Mouse (Mus musculus): Measurements from ENCODE around the gene Ctsa. TPM values are rescaled to one million over a fixed set of nuclear protein-coding genes. Genes with fewer than 3 reads are reported as not detected.

Ctsa gene
- polyA plus RNA-seq, 2 experiments = 59.4 to 69.5 TPM

DNA sequence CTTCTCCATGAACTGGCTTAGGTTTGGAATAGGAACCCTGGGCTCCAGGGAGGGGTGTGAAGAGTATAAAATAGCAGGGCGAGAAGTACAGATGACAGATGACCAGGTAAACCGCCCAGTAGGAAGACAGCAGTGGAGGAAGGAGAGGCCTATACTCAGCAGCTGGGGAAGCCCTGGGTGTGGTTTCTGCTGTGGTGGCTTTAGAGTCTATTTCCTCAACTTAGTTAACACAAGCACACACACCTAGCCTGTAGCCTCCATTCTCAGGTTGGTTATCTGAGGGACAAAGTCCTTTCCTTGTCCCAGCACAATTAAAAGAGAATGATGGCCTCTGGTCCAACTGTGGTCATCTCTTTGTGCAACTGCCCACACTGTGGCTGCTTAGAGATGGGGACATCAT lies 57.3 kb downstream of the Ctsa start:
- H3K4me1 ChIP-seq (replicated peaks; ENCODE audit: control insufficient read depth in 2 of 2, insufficient read depth in 2 of 2, low read length in 1 of 2) = no peaks in the 10 kb centered on the region
- no peak for DNase-seq (ENCODE audit: low read depth in 3 of 3, low spot score in 3 of 3)
- WGBS (ENCODE audit: insufficient replicate concordance) = 84% methylated on average over 2 of the region's 2 CpGs
- H3K9me3 ChIP-seq (ENCODE audit: control insufficient read depth, low read length) = no peaks in the 10 kb centered on the region
- no peak overlapping the region for H3K9ac ChIP-seq (replicated peaks)
- no peak for TF ChIP-seq EP300 (IDR thresholded peaks at IDR 0.05; ENCODE audit: low read depth)
- no peak for TF ChIP-seq CTCF (IDR thresholded peaks at IDR 0.05; ENCODE audit: low read depth)
- H3K4me2 ChIP-seq (ENCODE audit: low read depth) = no peak overlapping the region
- no peaks in the 10 kb centered on the region for H3K27me3 ChIP-seq (ENCODE audit: control insufficient read depth, insufficient read depth, low read length)
- no peak overlapping the region for H3K4me3 ChIP-seq (ENCODE audit: insufficient read depth in 1 of 2, low read depth in 2 of 2, low read length in 2 of 2)
- peaks cover 84% of the 10 kb centered on the region for H3K36me3 ChIP-seq (replicated peaks; ENCODE audit: control insufficient read depth, insufficient read depth, low read depth)
- no peak overlapping the region for H3K27ac ChIP-seq
- no peak for ATAC-seq (ENCODE audit: insufficient read depth)

Other genes starting within 250 kb of the Ctsa start
- 0.06 and 0.11 TPM in 2 replicates for gene Wfdc6a, start 247.4 kb upstream of the Ctsa start, polyA plus RNA-seq (2012; rRNA removed)
- gene Wfdc6a, start 247.4 kb upstream of the Ctsa start, polyA plus RNA-seq (2014; fragmentation: Nextera tagmentation; extraction: Ambion mirVana) = 0.19 TPM in 1 of 2 replicates, not detected in the other
- gene Eppin, start 239.3 kb upstream of the Ctsa start, polyA plus RNA-seq (2012; rRNA removed) = not detected in 2 replicates
- not detected in 2 replicates for gene Eppin, start 239.3 kb upstream of the Ctsa start, polyA plus RNA-seq (2014; fragmentation: Nextera tagmentation; extraction: Ambion mirVana)
- not detected in 2 replicates for gene Wfdc6b, start 219.4 kb upstream of the Ctsa start, polyA plus RNA-seq (2012; rRNA removed)
- gene Wfdc6b, start 219.4 kb upstream of the Ctsa start, polyA plus RNA-seq (2014; fragmentation: Nextera tagmentation; extraction: Ambion mirVana) = not detected in 2 replicates
- not detected in 2 replicates for gene Wfdc8, start 219.2 kb upstream of the Ctsa start, polyA plus RNA-seq (2012; rRNA removed)
- not detected in 2 replicates for gene Wfdc8, start 219.2 kb upstream of the Ctsa start, polyA plus RNA-seq (2014; fragmentation: Nextera tagmentation; extraction: Ambion mirVana)
- not detected in 2 replicates for gene Wfdc16, start 194.1 kb upstream of the Ctsa start, polyA plus RNA-seq (2012; rRNA removed)
- not detected in 2 replicates for gene Wfdc16, start 194.1 kb upstream of the Ctsa start, polyA plus RNA-seq (2014; fragmentation: Nextera tagmentation; extraction: Ambion mirVana)
- gene Wfdc10, start 176.8 kb upstream of the Ctsa start, polyA plus RNA-seq (2012; rRNA removed) = not detected in 2 replicates
- not detected in 2 replicates for gene Wfdc10, start 176.8 kb upstream of the Ctsa start, polyA plus RNA-seq (2014; fragmentation: Nextera tagmentation; extraction: Ambion mirVana)
- gene Wfdc9, start 176.3 kb upstream of the Ctsa start, polyA plus RNA-seq (2012; rRNA removed) = not detected in 2 replicates
- gene Wfdc9, start 176.3 kb upstream of the Ctsa start, polyA plus RNA-seq (2014; fragmentation: Nextera tagmentation; extraction: Ambion mirVana) = not detected in 2 replicates
- gene Wfdc11, start 158.8 kb upstream of the Ctsa start, polyA plus RNA-seq (2012; rRNA removed) = not detected in 2 replicates
- not detected in 2 replicates for gene Wfdc11, start 158.8 kb upstream of the Ctsa start, polyA plus RNA-seq (2014; fragmentation: Nextera tagmentation; extraction: Ambion mirVana)
- gene Wfdc13, start 147.8 kb upstream of the Ctsa start, polyA plus RNA-seq (2012; rRNA removed) = not detected in 2 replicates
- not detected in 2 replicates for gene Wfdc13, start 147.8 kb upstream of the Ctsa start, polyA plus RNA-seq (2014; fragmentation: Nextera tagmentation; extraction: Ambion mirVana)
- gene Spint4, start 134.4 kb upstream of the Ctsa start, polyA plus RNA-seq (2012; rRNA removed) = 0.08 TPM in 1 of 2 replicates, not detected in the other
- not detected in 2 replicates for gene Spint4, start 134.4 kb upstream of the Ctsa start, polyA plus RNA-seq (2014; fragmentation: Nextera tagmentation; extraction: Ambion mirVana)
- not detected in 2 replicates for gene Spint5, start 117.6 kb upstream of the Ctsa start, polyA plus RNA-seq (2012; rRNA removed)
- gene Spint5, start 117.6 kb upstream of the Ctsa start, polyA plus RNA-seq (2014; fragmentation: Nextera tagmentation; extraction: Ambion mirVana) = not detected in 2 replicates
- 1.7 and 1.9 TPM in 2 replicates for gene Wfdc3, start 86.9 kb upstream of the Ctsa start, polyA plus RNA-seq (2012; rRNA removed)
- 1.6 and 2.1 TPM in 2 replicates for gene Wfdc3, start 86.9 kb upstream of the Ctsa start, polyA plus RNA-seq (2014; fragmentation: Nextera tagmentation; extraction: Ambion mirVana)
- 16.2 and 26.0 TPM in 2 replicates for gene Dnttip1, start 86.9 kb upstream of the Ctsa start, polyA plus RNA-seq (2012; rRNA removed)
- 36.7 and 43.7 TPM in 2 replicates for gene Dnttip1, start 86.9 kb upstream of the Ctsa start, polyA plus RNA-seq (2014; fragmentation: Nextera tagmentation; extraction: Ambion mirVana)
- 459 and 465 TPM in 2 replicates for gene Ube2c, start 63.0 kb upstream of the Ctsa start, polyA plus RNA-seq (2012; rRNA removed)
- gene Ube2c, start 63.0 kb upstream of the Ctsa start, polyA plus RNA-seq (2014; fragmentation: Nextera tagmentation; extraction: Ambion mirVana) = 533 and 562 TPM in 2 replicates
- gene Tnnc2, start 52.9 kb upstream of the Ctsa start, polyA plus RNA-seq (2012; rRNA removed) = 0.15 and 0.32 TPM in 2 replicates
- gene Tnnc2, start 52.9 kb upstream of the Ctsa start, polyA plus RNA-seq (2014; fragmentation: Nextera tagmentation; extraction: Ambion mirVana) = 0.44 TPM in 1 of 2 replicates, not detected in the other
- 2.3 TPM in 2 replicates for gene Snx21, start 47.0 kb upstream of the Ctsa start, polyA plus RNA-seq (2012; rRNA removed)
- gene Snx21, start 47.0 kb upstream of the Ctsa start, polyA plus RNA-seq (2014; fragmentation: Nextera tagmentation; extraction: Ambion mirVana) = 2.9 and 4.4 TPM in 2 replicates
- gene Acot8, start 28.0 kb upstream of the Ctsa start, polyA plus RNA-seq (2012; rRNA removed) = 20.6 and 22.1 TPM in 2 replicates
- gene Acot8, start 28.0 kb upstream of the Ctsa start, polyA plus RNA-seq (2014; fragmentation: Nextera tagmentation; extraction: Ambion mirVana) = 13.5 and 14.7 TPM in 2 replicates
- 2.2 and 2.4 TPM in 2 replicates for gene Zswim3, start 27.8 kb upstream of the Ctsa start, polyA plus RNA-seq (2012; rRNA removed)
- 3.7 and 4.5 TPM in 2 replicates for gene Zswim3, start 27.8 kb upstream of the Ctsa start, polyA plus RNA-seq (2014; fragmentation: Nextera tagmentation; extraction: Ambion mirVana)
- gene Zswim1, start 10.2 kb upstream of the Ctsa start, polyA plus RNA-seq (2012; rRNA removed) = 2.0 and 2.6 TPM in 2 replicates
- gene Zswim1, start 10.2 kb upstream of the Ctsa start, polyA plus RNA-seq (2014; fragmentation: Nextera tagmentation; extraction: Ambion mirVana) = 3.6 and 4.6 TPM in 2 replicates
- not detected in 2 replicates for gene Spata25, start 4.3 kb upstream of the Ctsa start, polyA plus RNA-seq (2012; rRNA removed)
- gene Spata25, start 4.3 kb upstream of the Ctsa start, polyA plus RNA-seq (2014; fragmentation: Nextera tagmentation; extraction: Ambion mirVana) = not detected in 2 replicates
- 0.70 and 1.2 TPM in 2 replicates for gene Neurl2, start 583 bp downstream of the Ctsa start, polyA plus RNA-seq (2012; rRNA removed)
- 1.0 and 1.5 TPM in 2 replicates for gene Neurl2, start 583 bp downstream of the Ctsa start, polyA plus RNA-seq (2014; fragmentation: Nextera tagmentation; extraction: Ambion mirVana)
- 8.4 and 9.6 TPM in 2 replicates for gene Pltp, start 24.8 kb downstream of the Ctsa start, polyA plus RNA-seq (2012; rRNA removed)
- gene Pltp, start 24.8 kb downstream of the Ctsa start, polyA plus RNA-seq (2014; fragmentation: Nextera tagmentation; extraction: Ambion mirVana) = 7.6 and 10.0 TPM in 2 replicates
- 19.6 and 20.2 TPM in 2 replicates for gene Pcif1, start 46.4 kb downstream of the Ctsa start, polyA plus RNA-seq (2012; rRNA removed)
- gene Pcif1, start 46.4 kb downstream of the Ctsa start, polyA plus RNA-seq (2014; fragmentation: Nextera tagmentation; extraction: Ambion mirVana) = 37.5 and 43.4 TPM in 2 replicates
- gene Zfp335, start 78.9 kb downstream of the Ctsa start, polyA plus RNA-seq (2012; rRNA removed) = 8.8 and 10.1 TPM in 2 replicates
- gene Zfp335, start 78.9 kb downstream of the Ctsa start, polyA plus RNA-seq (2014; fragmentation: Nextera tagmentation; extraction: Ambion mirVana) = 4.0 and 5.2 TPM in 2 replicates
- gene Mmp9, start 107.9 kb downstream of the Ctsa start, polyA plus RNA-seq (2012; rRNA removed) = 0.97 and 1.00 TPM in 2 replicates
- 0.76 and 1.2 TPM in 2 replicates for gene Mmp9, start 107.9 kb downstream of the Ctsa start, polyA plus RNA-seq (2014; fragmentation: Nextera tagmentation; extraction: Ambion mirVana)
- 0.42 and 0.60 TPM in 2 replicates for gene Slc12a5, start 127.9 kb downstream of the Ctsa start, polyA plus RNA-seq (2012; rRNA removed)
- 0.10 and 0.24 TPM in 2 replicates for gene Slc12a5, start 127.9 kb downstream of the Ctsa start, polyA plus RNA-seq (2014; fragmentation: Nextera tagmentation; extraction: Ambion mirVana)
- 11.7 and 13.5 TPM in 2 replicates for gene Ncoa5, start 202.0 kb downstream of the Ctsa start, polyA plus RNA-seq (2012; rRNA removed)
- 11.6 TPM in 2 replicates for gene Ncoa5, start 202.0 kb downstream of the Ctsa start, polyA plus RNA-seq (2014; fragmentation: Nextera tagmentation; extraction: Ambion mirVana)
- 1.9 and 2.4 TPM in 2 replicates for gene Cd40, start 222.8 kb downstream of the Ctsa start, polyA plus RNA-seq (2012; rRNA removed)
- 3.0 and 4.3 TPM in 2 replicates for gene Cd40, start 222.8 kb downstream of the Ctsa start, polyA plus RNA-seq (2014; fragmentation: Nextera tagmentation; extraction: Ambion mirVana)